Mouse (Mus musculus) urinary bladder, postnatal 0 days (tissue): Measurements from ENCODE around the gene Rin2. TPM values are rescaled to one million over a fixed set of nuclear protein-coding genes. Genes with fewer than 3 reads are reported as not detected.

ENCODE experiments used
- microRNA-seq: library from miRNA; unstranded; fragments of <30 nt; microRNA quantifications from one replicate; pipeline ENCODE4, GENCODE M21; 2016
- polyA plus RNA-seq: library from polyadenylated mRNA; unstranded; fragments of >200 nt; fragmentation: Nextera tagmentation; extraction: Ambion mirVana; gene quantifications from 2 replicates; pipeline ENCODE4 v1.2.1, GENCODE M21; 2015

Rin2 gene
- polyA plus RNA-seq = 14.3 and 15.9 TPM in 2 replicates

GRCm38 (mm10) chr2:145675142-145675755, at the start of gene Rin2:
TSS of gene Rin2 (plus strand) at chr2:145675215.

GRCm38 (mm10) chr2:145901861-145902260, 226.8 kb downstream of the Rin2 start, which contains the start of gene Naa20:
TSS of gene Naa20 (plus strand) at chr2:145902099.

GRCm38 (mm10) chr2:145934339-145935231, 259.6 kb downstream of the Rin2 start, which contains the start of the genes Cfap61 and Crnkl1:
TSS of gene Cfap61 (plus strand) at chr2:145934784.
TSS of gene Crnkl1 (minus strand) at chr2:145935014.

Small RNA genes within 50 kb of the gene (microRNA-seq; reads per million reads assigned to microRNA genes)
- gene Gm25026 = not detected

Other genes starting within 250 kb of the Rin2 start
- gene Naa20, start 226.9 kb downstream of the Rin2 start, polyA plus RNA-seq = 129 and 134 TPM in 2 replicates